Mouse (Mus musculus): Measurements from ENCODE around the gene Ifitm6.
"Not testable (repeated sequence)": the region's sequence is repeated elsewhere in the genome, so short reads cannot be mapped to it uniquely, and the experiment has no call there.

Gene Ifitm6

DNA sequence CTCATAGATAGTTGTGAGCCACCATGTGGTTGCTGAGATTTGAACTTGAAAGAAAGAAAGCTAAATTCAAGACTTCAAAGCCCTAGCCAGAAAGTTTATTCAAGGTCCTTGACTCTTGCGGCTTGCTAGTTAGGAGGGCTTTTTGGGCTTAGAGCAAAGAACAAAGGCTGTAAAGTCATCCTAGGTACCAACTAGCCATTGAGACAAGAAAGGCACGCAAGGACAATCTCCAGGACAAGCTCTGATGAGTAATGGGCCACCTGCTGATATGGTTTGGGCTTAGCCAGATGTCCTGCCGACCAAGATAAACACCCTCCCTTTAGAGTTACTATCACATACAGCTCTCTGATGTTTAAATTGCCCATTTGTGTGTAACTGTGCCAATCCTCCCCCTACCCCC, 49.0 kb downstream of the Ifitm6 start:
- not testable (repeated sequence) for DNase-seq

- no peak for DNase-seq
These were observed 49.7 kb downstream of the Ifitm6 start for GRCm38 (mm10) chr7:140967862-140968591.

GRCm38 (mm10) chr7:140966921-140967320, 50.8 kb downstream of the Ifitm6 start, which contains the start of gene Ifitm1:
TSS of gene Ifitm1 (plus strand) at chr7:140967221.
- no peak for DNase-seq

Measured in cerebellum, postnatal 36 days (tissue).